Mouse (Mus musculus): ENCODE results near the gene Fam151b.

Fam151b gene

DNA sequence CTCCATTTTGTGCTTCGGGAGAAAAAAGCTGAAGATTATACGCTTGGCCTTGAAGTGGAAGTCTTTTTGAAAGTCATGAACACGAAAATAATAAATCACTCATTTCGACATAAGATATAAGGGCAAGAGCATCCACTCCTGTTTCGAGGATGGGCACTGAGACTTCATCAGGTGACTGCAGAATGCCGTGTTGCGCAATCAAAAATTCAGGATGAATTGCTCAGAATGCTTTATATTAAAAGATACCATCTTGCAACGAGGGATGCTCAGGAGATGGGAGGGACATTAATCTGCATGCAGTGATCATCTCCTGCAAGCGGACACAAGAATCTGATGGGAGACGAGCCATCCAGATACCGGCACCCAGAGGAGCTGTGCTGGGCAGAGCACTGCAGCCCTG is 64.2 kb downstream of the Fam151b start:
- no peak for DNase-seq (ENCODE audit: low spot score)

DNA sequence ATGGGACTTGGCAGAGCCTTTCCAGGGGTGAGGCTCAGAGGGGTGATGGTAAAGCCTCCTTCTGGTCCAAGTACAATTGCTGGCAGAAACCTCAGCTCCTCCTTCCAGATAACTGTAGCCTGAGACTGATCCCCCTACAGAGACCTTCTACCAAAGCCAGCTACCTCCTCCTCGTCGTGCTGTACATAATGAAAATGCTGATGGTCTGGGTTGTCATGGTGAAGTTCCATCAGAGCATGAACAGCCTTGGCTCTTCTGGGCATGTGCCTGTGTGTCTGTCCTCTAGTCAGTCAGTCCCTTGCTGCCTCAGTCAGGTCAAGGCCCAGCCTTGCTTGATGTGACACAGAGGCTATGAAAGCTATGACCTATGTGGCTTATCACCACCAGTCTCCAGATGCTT is 73.3 kb downstream of the Fam151b start:
- no peak for DNase-seq (ENCODE audit: low spot score)

DNA sequence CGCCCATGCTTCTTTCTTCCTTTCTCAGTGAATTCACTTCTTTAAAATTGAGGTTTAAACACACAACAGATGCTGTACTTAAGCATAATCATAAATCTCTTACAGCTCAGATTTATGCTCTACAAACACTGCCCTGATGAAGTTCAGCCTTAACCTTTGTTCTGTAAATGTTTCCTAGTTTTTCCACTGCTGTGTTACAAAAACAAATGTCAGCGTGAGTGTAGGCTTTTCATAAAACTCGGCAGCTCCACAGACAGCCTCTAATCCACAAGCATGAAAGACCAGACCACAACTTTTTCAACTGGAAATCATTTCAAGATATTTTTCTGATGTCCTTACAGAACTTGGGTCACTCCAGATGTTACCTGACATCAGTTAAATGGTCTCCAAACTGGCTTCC is 80.3 kb downstream of the Fam151b start:
- DNase-seq (ENCODE audit: low spot score), result no peak

DNA sequence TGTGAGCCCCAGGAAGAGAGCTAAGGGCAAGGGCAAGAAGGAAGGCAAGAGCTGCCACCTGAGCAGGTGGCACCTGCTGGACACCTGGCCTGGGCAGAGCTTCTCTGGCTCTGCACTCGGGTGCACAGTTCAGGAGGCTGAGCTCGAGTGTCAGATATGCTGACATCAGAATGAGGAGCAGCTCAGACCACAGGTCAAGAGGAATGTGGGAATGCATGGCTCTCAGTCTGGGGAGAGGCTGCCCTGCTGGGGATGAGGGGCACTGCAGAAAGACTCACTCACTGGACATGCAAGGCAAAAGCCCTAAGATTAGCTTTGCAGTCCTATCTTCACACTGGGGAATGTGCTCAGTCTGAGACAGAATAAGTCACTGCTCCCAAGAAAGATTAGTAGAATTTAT is 81.8 kb downstream of the Fam151b start:
- no peak for DNase-seq (ENCODE audit: low spot score)

Data from ovary, adult 18-20 months (tissue).